Mouse (Mus musculus) heart, embryonic 13.5 days (tissue): ENCODE data around the gene Gm3435. TPM values are rescaled to one million over a fixed set of nuclear protein-coding genes. Genes with fewer than 3 reads are reported as not detected.
"Not testable (repeated sequence)": the region's sequence is repeated elsewhere in the genome, so short reads cannot be mapped to it uniquely, and the experiment has no call there.

Experiments
- ATAC-seq: fragments of 200-750 bp; cut with Nextera tagmentation; 2 replicates; pipeline ENCODE4 v1.8.0; 2017; ENCODE audit warnings: moderate TSS enrichment; ENCODE audit not compliant: insufficient number of reproducible peaks, low FRiP score, low TSS enrichment; ENCODE audit errors: extremely low read depth
- H3K27ac ChIP-seq: fragments of 300-500 bp; sonication (generic); replicated peaks from 2 replicates; pipeline ENCODE4 v1.5.1; 2015; ENCODE audit warnings: moderate library complexity, mild to moderate bottlenecking, inconsistent platforms
- H3K27me3 ChIP-seq: fragments of 300-500 bp; sonication (generic); replicated peaks from 2 replicates; pipeline ENCODE4 v1.6.1; 2015; ENCODE audit warnings: mild to moderate bottlenecking, inconsistent platforms
- H3K36me3 ChIP-seq: fragments of 300-500 bp; sonication (generic); 2 replicates; pipeline ENCODE4 v1.6.1; 2015; ENCODE audit warnings: mild to moderate bottlenecking, inconsistent platforms
- H3K4me1 ChIP-seq: fragments of 300-500 bp; sonication (generic); 2 replicates; pipeline ENCODE4 v1.6.1; 2015; ENCODE audit warnings: inconsistent platforms
- H3K4me2 ChIP-seq: fragments of 300-500 bp; sonication (generic); 2 replicates; pipeline ENCODE4 v1.6.1; 2015; ENCODE audit warnings: inconsistent platforms, mild to moderate bottlenecking, moderate library complexity
- H3K4me3 ChIP-seq: fragments of 300-500 bp; sonication (generic); 2 replicates; pipeline ENCODE4 v1.5.1; 2015; ENCODE audit warnings: moderate library complexity, mild to moderate bottlenecking, inconsistent platforms
- H3K9ac ChIP-seq: fragments of 300-500 bp; sonication (generic); 2 replicates; pipeline ENCODE4 v1.6.1; 2015; ENCODE audit warnings: inconsistent platforms, mild to moderate bottlenecking, moderate library complexity
- H3K9me3 ChIP-seq: fragments of 300-500 bp; sonication (generic); 2 replicates; pipeline ENCODE4 v1.6.1; 2016; ENCODE audit warnings: inconsistent platforms
- WGBS: fragments of 180-500 bp; shearing (Covaris S2); methylation state at CpG from one replicate; pipeline ENCODE4 v1.1.7; 2015; ENCODE audit warnings: mixed read lengths; 5-methylcytosine and 5-hydroxymethylcytosine counted together
- polyA plus RNA-seq: library from polyadenylated mRNA; unstranded; fragments of >200 nt; fragmentation: Nextera tagmentation; extraction: Ambion mirVana; gene quantifications from 2 replicates; pipeline ENCODE4 v1.2.1, GENCODE M21; 2015

The Gm3435 gene
- polyA plus RNA-seq, 1 experiment from 2014 or later = 4.9 TPM

- not testable (repeated sequence) for H3K9me3 ChIP-seq, H3K4me2 ChIP-seq, H3K36me3 ChIP-seq, H3K9ac ChIP-seq, H3K4me3 ChIP-seq, H3K27ac ChIP-seq, H3K4me1 ChIP-seq, H3K27me3 ChIP-seq
- peak; percentile 62 for ATAC-seq
- no CpG with 5 or more reads among the region's 47 CpGs for WGBS
These were observed 16.7 kb upstream of the Gm3435 start for GRCm38 (mm10) chr17:14993139-14993832.

GRCm38 (mm10) chr17:14994140-14994539 is 15.8 kb upstream of the Gm3435 start:
- not testable (repeated sequence) for H3K27ac ChIP-seq, H3K9ac ChIP-seq, H3K36me3 ChIP-seq, H3K27me3 ChIP-seq, H3K4me1 ChIP-seq, H3K4me2 ChIP-seq, H3K4me3 ChIP-seq, ATAC-seq, H3K9me3 ChIP-seq
- no CpG with 5 or more reads among the region's 5 CpGs for WGBS

GRCm38 (mm10) chr17:15000047-15000446 is 9.9 kb upstream of the Gm3435 start:
- not testable (repeated sequence) for H3K9ac ChIP-seq, H3K9me3 ChIP-seq, H3K4me3 ChIP-seq, ATAC-seq, H3K27me3 ChIP-seq, H3K4me2 ChIP-seq, H3K36me3 ChIP-seq, H3K27ac ChIP-seq, H3K4me1 ChIP-seq
- WGBS = no CpG with 5 or more reads among the region's 4 CpGs

GRCm38 (mm10) chr17:15009088-15009487 is 888 bp upstream of the Gm3435 start:
- not testable (repeated sequence) for H3K27me3 ChIP-seq, H3K36me3 ChIP-seq, ATAC-seq, H3K4me2 ChIP-seq, H3K9me3 ChIP-seq, H3K27ac ChIP-seq, H3K9ac ChIP-seq, H3K4me3 ChIP-seq, H3K4me1 ChIP-seq
- WGBS = no CpG with 5 or more reads among the region's 3 CpGs

- not testable (repeated sequence) for H3K9ac ChIP-seq, H3K27me3 ChIP-seq, H3K27ac ChIP-seq, H3K4me2 ChIP-seq, H3K4me1 ChIP-seq, H3K4me3 ChIP-seq, ATAC-seq, H3K9me3 ChIP-seq, H3K36me3 ChIP-seq
- WGBS = 86% methylated on average over 3 of the region's 3 CpGs
These were observed 11.7 kb downstream of the Gm3435 start for GRCm38 (mm10) chr17:15021503-15022220.

- WGBS = no CpG with 5 or more reads among the region's 97 CpGs
- H3K4me2 ChIP-seq = not testable (repeated sequence)
- peak; percentile 77 for ATAC-seq
These were observed 14.0 kb downstream of the Gm3435 start for GRCm38 (mm10) chr17:15023878-15024492.

GRCm38 (mm10) chr17:15024502-15025193 is 14.7 kb downstream of the Gm3435 start:
- H3K27me3 ChIP-seq, H3K4me2 ChIP-seq, H3K4me1 ChIP-seq, H3K36me3 ChIP-seq, H3K9me3 ChIP-seq, H3K9ac ChIP-seq, H3K27ac ChIP-seq, H3K4me3 ChIP-seq: not testable (repeated sequence)
- no CpG with 5 or more reads among the region's 48 CpGs for WGBS
- ATAC-seq = peak; percentile 64

More at GRCm38 (mm10) chr17:15023878-15024492, 14.0 kb downstream of the Gm3435 start:
- H3K9ac ChIP-seq, H3K4me1 ChIP-seq, H3K9me3 ChIP-seq, H3K4me3 ChIP-seq, H3K36me3 ChIP-seq, H3K27ac ChIP-seq, H3K27me3 ChIP-seq: not testable (repeated sequence)

GRCm38 (mm10) chr17:15025513-15025912 is 15.5 kb downstream of the Gm3435 start:
- H3K4me3 ChIP-seq, H3K36me3 ChIP-seq, H3K27ac ChIP-seq, H3K27me3 ChIP-seq, H3K9me3 ChIP-seq, H3K4me2 ChIP-seq, ATAC-seq, H3K9ac ChIP-seq, H3K4me1 ChIP-seq: not testable (repeated sequence)
- WGBS = no CpG with 5 or more reads among the region's 6 CpGs

GRCm38 (mm10) chr17:15031414-15031813 is 21.4 kb downstream of the Gm3435 start:
- not testable (repeated sequence) for H3K9me3 ChIP-seq, H3K4me2 ChIP-seq, H3K27me3 ChIP-seq, H3K4me1 ChIP-seq, H3K27ac ChIP-seq, H3K9ac ChIP-seq, H3K4me3 ChIP-seq, H3K36me3 ChIP-seq, ATAC-seq
- no CpG with 5 or more reads among the region's 4 CpGs for WGBS

- not testable (repeated sequence) for H3K36me3 ChIP-seq, H3K4me3 ChIP-seq, H3K9ac ChIP-seq, H3K9me3 ChIP-seq, H3K27ac ChIP-seq, H3K27me3 ChIP-seq, H3K4me2 ChIP-seq, ATAC-seq, H3K4me1 ChIP-seq
- WGBS = no CpG with 5 or more reads among the region's 3 CpGs
These were observed 30.5 kb downstream of the Gm3435 start for GRCm38 (mm10) chr17:15040455-15040854.

- peak; percentile 97 for ATAC-seq
- not testable (repeated sequence) for H3K9me3 ChIP-seq, H3K27me3 ChIP-seq, H3K27ac ChIP-seq, H3K36me3 ChIP-seq, H3K4me2 ChIP-seq, H3K9ac ChIP-seq, H3K4me1 ChIP-seq
- peak within 1 kb of the TSS; percentile 35 for H3K4me3 ChIP-seq
- WGBS = 0% methylated on average over 19 of the region's 56 CpGs
These were observed 31.3 kb downstream of the Gm3435 start, which contains the start of the genes Ermard, Tcte3 and Gm3448 for GRCm38 (mm10) chr17:15041175-15041729. TSS of gene Ermard (plus strand) at chr17:15041208. TSS of gene Tcte3 (minus strand) at chr17:15041488. TSS of gene Gm3448 (minus strand) at chr17:15041537.
